Mouse (Mus musculus): ENCODE measurements around the gene Pde11a. TPM values are rescaled to one million over a fixed set of nuclear protein-coding genes. Genes with fewer than 3 reads are reported as not detected.

The Pde11a gene
- polyA plus RNA-seq, 1 experiment from 2014 or later: 0.40 TPM

DNA sequence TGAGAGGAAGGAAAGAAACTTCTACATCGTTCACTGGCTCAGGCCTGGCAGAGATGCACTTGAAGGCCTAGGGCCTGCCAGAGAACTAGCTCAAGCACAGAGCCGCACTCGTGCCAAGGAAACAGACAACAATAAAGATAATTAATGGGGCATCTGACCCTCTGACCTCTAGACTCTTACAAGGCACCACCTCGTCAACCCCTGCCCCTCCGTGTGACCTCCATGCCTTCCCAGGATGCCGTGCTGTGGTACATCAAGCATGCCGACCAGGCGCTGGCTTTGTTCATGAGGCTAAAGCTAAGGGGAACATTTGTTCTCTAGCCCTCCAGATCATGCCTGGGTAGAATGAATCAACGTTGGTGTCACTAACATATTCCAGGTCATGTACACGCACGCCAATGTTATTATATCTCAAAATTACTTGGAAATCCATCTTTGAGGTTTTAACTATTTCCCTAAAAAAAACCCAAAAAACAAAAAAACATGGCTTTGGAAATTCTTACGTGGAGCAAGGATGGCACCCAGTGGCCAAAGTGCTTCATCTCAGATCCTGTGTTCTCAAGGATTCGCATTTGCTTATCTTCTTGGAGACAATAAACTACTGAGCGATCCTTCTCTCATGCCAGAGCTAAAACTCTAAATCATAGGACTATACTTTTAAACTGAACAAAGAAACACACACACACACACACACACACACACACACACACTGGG is 236.5 kb downstream of the Pde11a start:
- Histone ChIP-seq H3K36me3 (ENCODE audit: control insufficient read depth, insufficient read depth, low read length) (no peaks in the 10 kb centered on the region), H3K27me3 (replicated peaks; ENCODE audit: control insufficient read depth, insufficient read depth, low read length) (no peaks in the 10 kb centered on the region), H3K27ac (ENCODE audit: low read depth, low read length) (no peak overlapping the region), H3K4me1 (replicated peaks; ENCODE audit: control insufficient read depth, insufficient read depth, low read length) (no peaks in the 10 kb centered on the region), H3K4me2 (no peak overlapping the region), H3K4me3 (ENCODE audit: low read depth, low read length) (no peak overlapping the region), H3K9ac (ENCODE audit: low read depth, low read length) (no peak overlapping the region), H3K9me3 (ENCODE audit: control insufficient read depth, low read length) (no peaks in the 10 kb centered on the region)
- WGBS: 57% methylated on average over 14 of the region's 14 CpGs
- DNase-seq (ENCODE audit: low spot score) (no peak), ATAC-seq (replicated peaks; ENCODE audit: low FRiP score) (no peak)

DNA sequence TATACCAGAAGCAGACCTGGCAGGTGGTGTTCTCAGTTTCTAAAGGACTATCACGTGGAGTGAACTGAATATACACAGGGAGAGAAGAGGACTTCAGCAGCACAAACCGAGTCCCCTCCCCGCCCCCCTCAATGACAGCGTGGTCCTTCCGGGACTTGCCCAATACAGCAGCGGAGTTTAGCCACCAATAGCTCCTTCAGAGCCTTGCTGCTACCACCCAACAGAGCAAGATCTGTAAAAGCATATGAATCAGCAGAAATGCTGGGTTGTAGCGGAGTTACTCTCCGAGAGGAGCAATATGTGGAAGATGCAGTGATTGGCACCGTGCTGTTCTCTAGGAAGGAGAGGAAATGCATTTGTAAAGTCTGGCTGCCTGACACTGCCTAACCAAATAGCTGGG is 238.0 kb downstream of the Pde11a start:
- Histone ChIP-seq H3K4me2 (no peak overlapping the region), H3K4me1 (replicated peaks; ENCODE audit: control insufficient read depth, insufficient read depth, low read length) (no peaks in the 10 kb centered on the region), H3K4me3 (ENCODE audit: low read depth, low read length) (no peak overlapping the region), H3K27me3 (replicated peaks; ENCODE audit: control insufficient read depth, insufficient read depth, low read length) (no peaks in the 10 kb centered on the region), H3K36me3 (ENCODE audit: control insufficient read depth, insufficient read depth, low read length) (no peaks in the 10 kb centered on the region), H3K27ac (ENCODE audit: low read depth, low read length) (no peak overlapping the region), H3K9ac (ENCODE audit: low read depth, low read length) (no peak overlapping the region), H3K9me3 (ENCODE audit: control insufficient read depth, low read length) (no peaks in the 10 kb centered on the region)
- 69% methylated on average over 9 of the region's 9 CpGs for WGBS
- DNase-seq (ENCODE audit: low spot score) (no peak), ATAC-seq (replicated peaks; ENCODE audit: low FRiP score) (no peak)

DNA sequence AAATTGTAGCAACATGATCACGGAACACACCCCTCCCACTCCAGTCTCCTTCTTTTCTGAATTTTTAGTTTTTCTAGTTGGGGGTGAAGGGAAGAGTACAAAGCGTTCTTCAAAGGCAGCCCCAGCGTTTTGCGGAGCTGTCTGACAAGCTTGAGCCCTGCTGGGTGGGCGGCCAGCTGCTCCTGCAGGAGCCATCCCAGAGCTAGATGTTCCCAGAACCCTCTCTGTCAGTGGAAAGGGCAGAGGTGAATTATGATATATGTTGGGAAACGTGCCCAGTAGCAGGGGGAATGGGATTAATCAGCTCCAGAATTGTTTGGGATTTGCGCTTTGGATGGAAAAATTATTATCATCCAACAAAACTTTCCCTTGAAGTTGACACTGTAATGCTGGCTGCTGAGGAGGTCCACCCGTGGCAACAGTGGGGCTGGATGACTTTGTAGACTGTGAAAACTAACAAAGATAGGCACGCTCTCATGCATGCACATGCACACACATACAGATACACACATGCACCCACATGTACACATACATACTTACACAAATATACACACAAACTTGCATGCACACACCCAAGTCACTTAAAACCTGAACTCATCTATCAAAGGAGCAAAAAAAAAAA is 238.7 kb downstream of the Pde11a start:
- H3K27ac ChIP-seq (ENCODE audit: low read depth, low read length): no peak overlapping the region
- no peaks in the 10 kb centered on the region for H3K36me3 ChIP-seq (ENCODE audit: control insufficient read depth, insufficient read depth, low read length)
- no peaks in the 10 kb centered on the region for H3K9me3 ChIP-seq (ENCODE audit: control insufficient read depth, low read length)
- 56% methylated on average over 9 of the region's 9 CpGs for WGBS
- DNase-seq (ENCODE audit: low spot score) (no peak), ATAC-seq (replicated peaks; ENCODE audit: low FRiP score) (no peak)
- H3K27me3 ChIP-seq (replicated peaks; ENCODE audit: control insufficient read depth, insufficient read depth, low read length): no peaks in the 10 kb centered on the region
- no peak overlapping the region for H3K4me3 ChIP-seq (ENCODE audit: low read depth, low read length)
- no peak overlapping the region for H3K4me2 ChIP-seq
- H3K4me1 ChIP-seq (replicated peaks; ENCODE audit: control insufficient read depth, insufficient read depth, low read length): no peaks in the 10 kb centered on the region
- H3K9ac ChIP-seq (ENCODE audit: low read depth, low read length): no peak overlapping the region

- H3K27me3 ChIP-seq (replicated peaks; ENCODE audit: control insufficient read depth, insufficient read depth, low read length): no peaks in the 10 kb centered on the region
- H3K4me1 ChIP-seq (replicated peaks; ENCODE audit: control insufficient read depth, insufficient read depth, low read length): no peaks in the 10 kb centered on the region
- no peak overlapping the region for H3K9ac ChIP-seq (ENCODE audit: low read depth, low read length)
- 32% methylated on average over 8 of the region's 8 CpGs for WGBS
- H3K4me2 ChIP-seq: no peak overlapping the region
- no peaks in the 10 kb centered on the region for H3K36me3 ChIP-seq (ENCODE audit: control insufficient read depth, insufficient read depth, low read length)
- no peak overlapping the region for H3K4me3 ChIP-seq (ENCODE audit: low read depth, low read length)
- DNase-seq (ENCODE audit: low spot score) (no peak), ATAC-seq (replicated peaks; ENCODE audit: low FRiP score) (no peak)
- H3K27ac ChIP-seq (ENCODE audit: low read depth, low read length): no peak overlapping the region
- H3K9me3 ChIP-seq (ENCODE audit: control insufficient read depth, low read length): no peaks in the 10 kb centered on the region
Measured at GRCm38 (mm10) chr2:76098381-76098780, 240.2 kb downstream of the Pde11a start.

DNA sequence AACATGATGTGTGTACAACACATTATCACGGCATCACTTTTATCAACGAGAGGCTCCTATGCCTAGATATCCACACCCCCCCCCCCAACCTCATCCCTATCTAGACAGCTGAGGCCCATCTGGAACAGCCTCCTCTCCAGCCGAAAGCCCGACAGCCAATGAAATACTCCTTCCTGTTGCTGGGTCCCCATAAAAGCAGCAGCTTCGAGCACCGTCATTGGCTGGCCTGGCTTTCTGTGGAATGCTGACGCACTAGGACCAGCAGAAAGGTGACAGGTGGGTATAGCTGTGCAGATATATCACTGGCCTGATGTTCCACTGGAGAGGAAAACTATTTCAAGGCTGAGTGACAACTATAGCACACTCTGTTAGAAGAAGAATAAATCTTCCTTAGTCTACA is 240.7 kb downstream of the Pde11a start:
- ATAC-seq (replicated peaks; ENCODE audit: low FRiP score) (no peak), DNase-seq (ENCODE audit: low spot score) (no peak)
- Histone ChIP-seq H3K9me3 (ENCODE audit: control insufficient read depth, low read length) (no peaks in the 10 kb centered on the region), H3K9ac (ENCODE audit: low read depth, low read length) (no peak overlapping the region), H3K27me3 (replicated peaks; ENCODE audit: control insufficient read depth, insufficient read depth, low read length) (no peaks in the 10 kb centered on the region), H3K27ac (ENCODE audit: low read depth, low read length) (no peak overlapping the region), H3K4me2 (no peak overlapping the region), H3K4me3 (ENCODE audit: low read depth, low read length) (no peak overlapping the region), H3K4me1 (replicated peaks; ENCODE audit: control insufficient read depth, insufficient read depth, low read length) (no peaks in the 10 kb centered on the region), H3K36me3 (ENCODE audit: control insufficient read depth, insufficient read depth, low read length) (no peaks in the 10 kb centered on the region)
- 57% methylated on average over 7 of the region's 7 CpGs for WGBS

DNA sequence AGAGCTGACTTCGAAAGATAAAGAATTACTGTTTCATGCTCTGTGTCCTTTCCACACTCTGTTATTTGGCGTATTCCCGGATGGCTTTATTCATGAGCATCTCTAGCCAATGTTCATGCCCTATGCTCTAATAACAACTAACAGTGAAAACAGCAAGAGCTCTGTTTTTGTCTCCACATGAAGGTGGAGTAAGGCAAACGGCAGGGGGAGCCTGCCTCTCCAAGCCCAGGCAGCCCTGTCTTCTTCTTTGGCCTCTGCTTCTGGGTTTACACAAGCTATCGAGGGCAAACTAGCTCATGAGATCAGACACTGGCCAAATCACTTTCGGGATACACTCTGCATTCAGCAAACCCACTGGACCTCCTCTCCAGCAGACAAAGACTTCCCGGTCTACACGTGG is 241.3 kb downstream of the Pde11a start:
- Histone ChIP-seq H3K4me1 (replicated peaks; ENCODE audit: control insufficient read depth, insufficient read depth, low read length) (no peaks in the 10 kb centered on the region), H3K27ac (ENCODE audit: low read depth, low read length) (no peak overlapping the region)

DNA sequence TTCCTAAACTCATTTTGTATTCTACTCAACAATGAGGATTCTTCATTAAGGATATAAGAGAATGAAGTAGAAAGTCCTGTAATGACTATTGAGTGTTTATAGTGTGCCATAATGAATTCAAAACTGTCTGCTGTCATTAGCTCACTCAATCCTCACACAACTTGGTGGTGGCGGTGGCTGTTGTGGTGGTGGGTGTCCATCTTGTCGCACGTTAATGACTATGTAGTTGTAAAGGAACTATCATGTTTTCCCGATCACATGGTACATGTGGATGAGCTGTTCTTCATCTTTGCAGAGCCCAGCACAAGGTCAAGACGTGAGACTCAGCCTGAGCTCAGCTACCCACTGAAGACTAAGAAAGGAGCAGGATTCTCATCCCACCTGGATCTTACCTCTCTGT is 242.7 kb downstream of the Pde11a start:
- H3K9me3 ChIP-seq (ENCODE audit: control insufficient read depth, low read length): no peaks in the 10 kb centered on the region
- H3K4me2 ChIP-seq: no peak overlapping the region
- H3K4me3 ChIP-seq (ENCODE audit: low read depth, low read length): no peak overlapping the region
- no peaks in the 10 kb centered on the region for H3K27me3 ChIP-seq (replicated peaks; ENCODE audit: control insufficient read depth, insufficient read depth, low read length)
- H3K36me3 ChIP-seq (ENCODE audit: control insufficient read depth, insufficient read depth, low read length): no peaks in the 10 kb centered on the region
- 81% methylated on average over 5 of the region's 5 CpGs for WGBS
- H3K4me1 ChIP-seq (replicated peaks; ENCODE audit: control insufficient read depth, insufficient read depth, low read length): no peaks in the 10 kb centered on the region
- H3K27ac ChIP-seq (ENCODE audit: low read depth, low read length): no peak overlapping the region
- H3K9ac ChIP-seq (ENCODE audit: low read depth, low read length): no peak overlapping the region
- ATAC-seq (replicated peaks; ENCODE audit: low FRiP score) (no peak), DNase-seq (ENCODE audit: low spot score) (no peak)

More for the DNA sequence above, 241.3 kb downstream of the Pde11a start:
- no peak overlapping the region for H3K9ac ChIP-seq (ENCODE audit: low read depth, low read length)
- DNase-seq (ENCODE audit: low spot score): no peak
- H3K4me3 ChIP-seq (ENCODE audit: low read depth, low read length): no peak overlapping the region
- no peak for ATAC-seq (replicated peaks; ENCODE audit: low FRiP score)
- H3K9me3 ChIP-seq (ENCODE audit: control insufficient read depth, low read length): no peaks in the 10 kb centered on the region
- no peak overlapping the region for H3K4me2 ChIP-seq
- no peaks in the 10 kb centered on the region for H3K36me3 ChIP-seq (ENCODE audit: control insufficient read depth, insufficient read depth, low read length)
- 65% methylated on average over 8 of the region's 8 CpGs for WGBS
- no peaks in the 10 kb centered on the region for H3K27me3 ChIP-seq (replicated peaks; ENCODE audit: control insufficient read depth, insufficient read depth, low read length)

DNA sequence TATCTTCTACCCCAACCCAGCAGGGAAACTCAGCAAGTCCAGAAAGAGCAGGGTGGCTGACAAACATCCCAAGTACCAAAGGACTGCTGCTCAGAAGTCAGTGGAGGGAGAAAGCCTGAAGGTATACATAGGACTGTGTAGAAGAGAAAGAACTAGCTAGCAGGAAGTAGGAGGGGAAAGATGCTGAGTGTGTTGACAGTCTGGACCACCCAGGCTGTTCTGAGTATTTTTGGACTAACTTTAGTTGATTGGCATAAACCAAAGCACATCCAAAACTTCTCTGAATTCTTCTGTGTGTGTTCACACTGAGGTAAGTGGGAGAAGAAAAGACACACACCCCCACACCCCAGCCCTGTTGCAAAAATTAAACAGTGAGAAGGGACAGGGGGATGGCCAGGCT is 248.1 kb downstream of the Pde11a start:
- Histone ChIP-seq H3K4me3 (ENCODE audit: low read depth, low read length) (no peak overlapping the region), H3K9ac (ENCODE audit: low read depth, low read length) (no peak overlapping the region), H3K27ac (ENCODE audit: low read depth, low read length) (no peak overlapping the region), H3K27me3 (replicated peaks; ENCODE audit: control insufficient read depth, insufficient read depth, low read length) (no peaks in the 10 kb centered on the region), H3K9me3 (ENCODE audit: control insufficient read depth, low read length) (no peaks in the 10 kb centered on the region), H3K36me3 (ENCODE audit: control insufficient read depth, insufficient read depth, low read length) (no peaks in the 10 kb centered on the region), H3K4me1 (replicated peaks; ENCODE audit: control insufficient read depth, insufficient read depth, low read length) (no peaks in the 10 kb centered on the region), H3K4me2 (no peak overlapping the region)
- no peak for ATAC-seq (replicated peaks; ENCODE audit: low FRiP score)
- DNase-seq (ENCODE audit: low spot score): no peak

- no peak overlapping the region for H3K4me2 ChIP-seq
- H3K27me3 ChIP-seq (replicated peaks; ENCODE audit: control insufficient read depth, insufficient read depth, low read length): no peaks in the 10 kb centered on the region
- no peak overlapping the region for H3K27ac ChIP-seq (ENCODE audit: low read depth, low read length)
- no peaks in the 10 kb centered on the region for H3K4me1 ChIP-seq (replicated peaks; ENCODE audit: control insufficient read depth, insufficient read depth, low read length)
- no peak overlapping the region for H3K4me3 ChIP-seq (ENCODE audit: low read depth, low read length)
- H3K9me3 ChIP-seq (ENCODE audit: control insufficient read depth, low read length): no peaks in the 10 kb centered on the region
- ATAC-seq (replicated peaks; ENCODE audit: low FRiP score): no peak
- no peak overlapping the region for H3K9ac ChIP-seq (ENCODE audit: low read depth, low read length)
- WGBS: 55% methylated on average over 4 of the region's 4 CpGs
- no peak for DNase-seq (ENCODE audit: low spot score)
- H3K36me3 ChIP-seq (ENCODE audit: control insufficient read depth, insufficient read depth, low read length): no peaks in the 10 kb centered on the region
Measured at GRCm38 (mm10) chr2:76088844-76089243, 249.7 kb downstream of the Pde11a start.
